Mouse (Mus musculus) gastrocnemius, adult 18-20 months (tissue): Measurements from ENCODE around the gene Mbd3l1. TPM values are rescaled to one million over a fixed set of nuclear protein-coding genes. Genes with fewer than 3 reads are reported as not detected.

Source experiments
- DNase-seq: peaks from one replicate; pipeline ENCODE4 v3.0.0; 2021; ENCODE audit warnings: low spot score
- long read RNA-seq, 2 experiments: library from polyadenylated mRNA; stranded (forward); transcript quantifications; one replicate each; pipeline ENCODE4 v2.0.0; 2021
- microRNA-seq: library from miRNA; unstranded; fragments of <30 nt; microRNA quantifications from one replicate; pipeline ENCODE4 v1.2.0, GENCODE M21; 2021
- total RNA-seq, 2 experiments: library from RNA; stranded (reverse); gene quantifications; 2 replicates each; pipeline ENCODE4 v1.2.3; 2021

The Mbd3l1 gene
- not detected for total RNA-seq
- long read RNA-seq, experiment 1 = 0 reads
- long read RNA-seq, experiment 2 = 0 reads

GRCm38 (mm10) chr9:18478168-18478567, at the start of gene Mbd3l1, which contains the start of gene Zfp558:
TSS of gene Mbd3l1 (plus strand) at chr9:18478359.
TSS of gene Zfp558 (minus strand) at chr9:18478268.
- no peak for DNase-seq

GRCm38 (mm10) chr9:18430354-18430753, 47.8 kb upstream of the Mbd3l1 start, which contains the start of gene Mbd3l2:
TSS of gene Mbd3l2 (plus strand) at chr9:18430654.
- no peak for DNase-seq

- DNase-seq = no peak
Observed at GRCm38 (mm10) chr9:18431687-18432086, 46.5 kb upstream of the Mbd3l1 start.

- DNase-seq = no peak
Observed at GRCm38 (mm10) chr9:18456520-18456919, 21.6 kb upstream of the Mbd3l1 start.

DNA sequence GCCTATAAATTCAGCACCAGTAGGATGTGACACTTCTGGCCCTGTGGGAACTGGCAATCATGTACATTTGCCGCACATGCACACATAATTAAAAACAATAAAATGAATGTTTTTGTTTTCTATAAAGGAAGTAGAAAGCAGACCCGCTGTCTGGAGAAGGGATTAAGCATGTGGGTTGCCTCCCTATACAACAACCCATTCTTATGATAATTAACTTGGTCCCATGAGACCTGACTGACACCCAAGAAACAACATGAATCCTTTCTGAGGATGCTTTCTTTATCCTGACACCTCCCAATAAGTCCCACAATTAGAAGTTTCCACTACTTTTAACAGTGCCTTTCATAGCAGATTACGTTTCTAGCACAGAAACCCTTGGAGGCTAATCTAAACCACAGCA, 10.8 kb upstream of the Mbd3l1 start:
- DNase-seq = no peak

- DNase-seq = no peak
Observed at GRCm38 (mm10) chr9:18468005-18468404, 10.2 kb upstream of the Mbd3l1 start.

- peak; percentile 54 for DNase-seq
Observed at GRCm38 (mm10) chr9:18473324-18474128, 4.6 kb upstream of the Mbd3l1 start.

GRCm38 (mm10) chr9:18508098-18508497, 29.9 kb downstream of the Mbd3l1 start:
- no peak for DNase-seq

Small RNA genes lying within 50 kb of the gene (microRNA-seq; reads per million reads assigned to microRNA genes)
- gene Gm22854 = not detected

Other genes starting within 250 kb of the Mbd3l1 start
- 10 to 100 TPM; 48.8 to 56.6 TPM for gene Chordc1, start 186.2 kb upstream of the Mbd3l1 start, total RNA-seq
- 1 to 10 TPM; 2.2 to 4.4 TPM for gene Naalad2, start 75.4 kb upstream of the Mbd3l1 start, total RNA-seq
- not detected for gene Ubtfl1, start 73.9 kb upstream of the Mbd3l1 start, total RNA-seq
- gene Mbd3l2, start 47.7 kb upstream of the Mbd3l1 start, total RNA-seq = not detected
- 1 to 10 TPM in 1 of 2 experiments, under 1 TPM in 1; 0.81 to 1.0 TPM for gene Zfp558, start 91 bp upstream of the Mbd3l1 start, total RNA-seq
- gene Muc16, start 196.2 kb downstream of the Mbd3l1 start, total RNA-seq = under 1 TPM in 1 of 2 experiments, not detected in 1; 0.02 TPM